Mouse (Mus musculus) CD4-positive, CD25-positive, alpha-beta regulatory T cell, adult 2 months (primary cell): ENCODE results near the gene Kpna3.
A peak's percentile ranks its signal among the peaks of the same experiment; 100 is the strongest.

Experiments used
- DNase-seq: peaks from one replicate; pipeline ENCODE4 v3.0.0-alpha.2; 2012; ENCODE audit warnings: low read depth, low spot score

Kpna3 gene

DNA sequence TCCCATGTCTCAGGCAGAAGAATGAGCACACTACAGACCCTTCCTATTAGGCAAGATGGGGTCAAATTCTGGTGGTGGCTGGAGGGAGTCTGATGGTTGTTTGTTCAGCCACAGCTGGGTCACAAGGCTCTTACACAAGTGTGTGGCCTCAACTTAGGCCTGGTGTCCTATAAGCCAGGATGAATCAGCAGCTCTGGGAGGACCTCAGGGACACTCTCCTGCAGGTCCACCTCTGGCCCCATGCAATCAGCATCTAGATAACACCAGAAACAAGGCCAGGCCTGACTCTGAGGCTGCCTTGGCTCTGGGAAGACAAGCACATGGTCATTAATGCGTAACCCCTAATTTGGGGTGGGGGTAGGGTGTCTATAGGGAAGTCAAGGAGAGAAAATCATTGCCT lies 118.9 kb downstream of the Kpna3 start:
- DNase-seq = no peak

DNA sequence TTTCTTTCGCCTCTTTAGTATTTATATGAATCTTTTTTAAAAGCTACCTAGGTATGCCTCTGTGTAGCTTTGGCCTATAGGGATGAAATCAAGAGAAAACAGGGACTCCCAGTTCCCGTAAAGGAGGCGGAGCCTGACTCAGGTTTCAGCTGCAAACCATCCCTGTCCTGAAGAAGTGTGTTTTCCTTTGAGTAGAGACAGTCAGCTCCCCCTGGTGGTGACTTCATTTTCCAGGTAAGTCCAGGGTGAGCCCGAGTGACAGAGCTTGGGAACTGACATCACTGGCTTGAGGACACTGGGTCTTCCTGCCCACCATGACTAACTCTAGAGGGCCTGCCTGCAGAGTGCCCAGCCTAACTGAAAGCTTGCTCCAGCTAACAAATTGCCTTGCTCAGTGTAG lies 122.8 kb downstream of the Kpna3 start:
- peak; percentile 74 for DNase-seq
